Mouse (Mus musculus) liver, adult 2 months (tissue): ENCODE data around the gene Srl. TPM values are rescaled to one million over a fixed set of nuclear protein-coding genes. Genes with fewer than 3 reads are reported as not detected.
"Not testable (repeated sequence)": the region's sequence is repeated elsewhere in the genome, so short reads cannot be mapped to it uniquely, and the experiment has no call there.

Source experiments
- DNase-seq: peaks from one replicate; pipeline ENCODE4 v3.0.0-alpha.2; 2011; ENCODE audit warnings: low read depth, low spot score; ENCODE audit errors: extremely low read depth
- H3K27ac ChIP-seq: fragments of 200-500 bp; replicated peaks from 2 replicates; pipeline ENCODE4 v1.5.1; 2012; ENCODE audit warnings: low read depth, mild to moderate bottlenecking, control low read depth, inconsistent platforms, low read length; ENCODE audit not compliant: insufficient read depth
- H3K27me3 ChIP-seq: fragments of 200-500 bp; 2 replicates; pipeline ENCODE4 v1.6.1; 2012; ENCODE audit warnings: mild to moderate bottlenecking, moderate library complexity, low read length, inconsistent platforms; ENCODE audit not compliant: control insufficient read depth, insufficient read depth
- H3K36me3 ChIP-seq: fragments of 200-500 bp; 2 replicates; pipeline ENCODE4 v1.6.1; 2012; ENCODE audit warnings: low read length, inconsistent platforms; ENCODE audit not compliant: control insufficient read depth, insufficient read depth
- H3K4me1 ChIP-seq: fragments of 200-500 bp; 2 replicates; pipeline ENCODE4 v1.6.1; 2011; ENCODE audit warnings: low read length; ENCODE audit not compliant: control insufficient read depth, insufficient read depth
- H3K4me3 ChIP-seq: fragments of 200-500 bp; 2 replicates; pipeline ENCODE4 v1.5.1; 2011; ENCODE audit warnings: low read depth, mild to moderate bottlenecking, control low read depth, low read length, moderate library complexity; ENCODE audit not compliant: insufficient read depth
- H3K79me2 ChIP-seq: fragments of 200-500 bp; 2 replicates; pipeline ENCODE4 v1.6.1; 2012; ENCODE audit warnings: inconsistent platforms, mild to moderate bottlenecking, low read length, moderate library complexity; ENCODE audit not compliant: control insufficient read depth, insufficient read depth
- H3K9ac ChIP-seq: fragments of 200-500 bp; 2 replicates; pipeline ENCODE4 v1.6.1; 2012; ENCODE audit warnings: low read depth, mild to moderate bottlenecking, control low read depth, inconsistent platforms, low read length
- CTCF ChIP-seq: fragments of 200-500 bp; IDR thresholded peaks from 2 replicates; pipeline ENCODE4 v1.5.1; 2011; ENCODE audit warnings: low read depth, low read length, control low read depth
- POLR2A ChIP-seq: fragments of 200-500 bp; IDR thresholded peaks from 2 replicates; pipeline ENCODE4 v1.6.1; 2011; ENCODE audit warnings: low read length, control low read depth; ENCODE audit not compliant: insufficient read depth; ENCODE audit errors: extremely low read depth
- WGBS: fragments of 180-500 bp; shearing (Covaris S2); methylation state at CpG from one replicate; pipeline ENCODE4 v1.1.7; 2018; 5-methylcytosine and 5-hydroxymethylcytosine counted together
- polyA plus RNA-seq: library from polyadenylated mRNA; depleted of rRNA; stranded (reverse); fragments of >200 nt; gene quantifications from 2 replicates; pipeline ENCODE4 v1.2.3, GENCODE M21; 2012
- total RNA-seq: library from RNA; depleted of rRNA; stranded (reverse); fragments of >200 nt; gene quantifications from 2 replicates; pipeline ENCODE4 v1.2.3, GENCODE M21; 2014

Gene Srl
- total and polyA plus RNA-seq, 2 experiments = 0.50 to 2.1 TPM

GRCm38 (mm10) chr16:4584438-4584837 lies 42.8 kb upstream of the Srl start:
- H3K27me3 ChIP-seq = no peaks in the 10 kb centered on the region
- H3K9ac ChIP-seq = no peak overlapping the region
- no peak for TF ChIP-seq POLR2A
- no peak for TF ChIP-seq CTCF
- peaks cover 5% of the 10 kb centered on the region for H3K4me1 ChIP-seq
- no peak overlapping the region for H3K27ac ChIP-seq
- no peak for DNase-seq
- no peaks in the 10 kb centered on the region for H3K36me3 ChIP-seq
- 73% methylated on average over 5 of the region's 5 CpGs for WGBS
- no peaks in the 10 kb centered on the region for H3K79me2 ChIP-seq
- no peak overlapping the region for H3K4me3 ChIP-seq

GRCm38 (mm10) chr16:4583807-4584206 lies 42.2 kb upstream of the Srl start:
- H3K4me1 ChIP-seq = peaks cover 5% of the 10 kb centered on the region
- H3K36me3 ChIP-seq = no peaks in the 10 kb centered on the region

DNA sequence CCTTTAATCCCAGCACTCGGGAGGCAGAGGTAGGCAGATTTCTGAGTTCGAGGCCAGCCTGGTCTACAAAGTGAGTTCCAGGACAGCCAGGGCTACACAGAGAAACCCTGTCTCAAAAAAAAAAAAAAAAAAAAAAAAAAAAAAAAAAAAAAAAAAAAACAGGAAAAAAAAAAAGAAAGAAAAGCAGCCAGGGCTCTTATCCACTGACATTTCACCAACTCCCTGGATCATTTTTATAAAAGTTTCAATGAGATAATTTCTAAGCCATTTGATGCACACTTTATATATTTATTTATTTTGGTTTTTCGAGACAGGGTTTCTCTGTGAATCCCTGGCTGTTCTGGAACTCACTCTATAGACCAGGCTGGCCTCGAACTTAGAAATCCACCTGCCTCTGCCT lies 39.6 kb upstream of the Srl start:
- H3K79me2 ChIP-seq, H3K4me3 ChIP-seq, H3K36me3 ChIP-seq, H3K4me1 ChIP-seq, H3K27me3 ChIP-seq, DNase-seq, H3K9ac ChIP-seq, H3K27ac ChIP-seq: not testable (repeated sequence)
- WGBS = 92% methylated on average over 4 of the region's 4 CpGs

More at GRCm38 (mm10) chr16:4583807-4584206, 42.2 kb upstream of the Srl start:
- Histone ChIP-seq H3K9ac (no peak overlapping the region), H3K79me2 (no peaks in the 10 kb centered on the region), H3K27me3 (no peaks in the 10 kb centered on the region), H3K4me3 (no peak overlapping the region), H3K27ac (no peak overlapping the region)
- WGBS = 75% methylated on average over 3 of the region's 3 CpGs
- no peak for DNase-seq
- no peak for TF ChIP-seq CTCF
- TF ChIP-seq POLR2A = no peak

GRCm38 (mm10) chr16:4578630-4579029 lies 37.0 kb upstream of the Srl start:
- H3K4me1 ChIP-seq = no peaks in the 10 kb centered on the region
- no peaks in the 10 kb centered on the region for H3K79me2 ChIP-seq
- no peak overlapping the region for H3K27ac ChIP-seq
- DNase-seq = no peak
- no peaks in the 10 kb centered on the region for H3K27me3 ChIP-seq
- no peaks in the 10 kb centered on the region for H3K36me3 ChIP-seq
- no peak overlapping the region for H3K9ac ChIP-seq
- TF ChIP-seq CTCF = no peak
- no peak for TF ChIP-seq POLR2A
- WGBS = 69% methylated on average over 7 of the region's 7 CpGs
- H3K4me3 ChIP-seq = no peak overlapping the region

DNA sequence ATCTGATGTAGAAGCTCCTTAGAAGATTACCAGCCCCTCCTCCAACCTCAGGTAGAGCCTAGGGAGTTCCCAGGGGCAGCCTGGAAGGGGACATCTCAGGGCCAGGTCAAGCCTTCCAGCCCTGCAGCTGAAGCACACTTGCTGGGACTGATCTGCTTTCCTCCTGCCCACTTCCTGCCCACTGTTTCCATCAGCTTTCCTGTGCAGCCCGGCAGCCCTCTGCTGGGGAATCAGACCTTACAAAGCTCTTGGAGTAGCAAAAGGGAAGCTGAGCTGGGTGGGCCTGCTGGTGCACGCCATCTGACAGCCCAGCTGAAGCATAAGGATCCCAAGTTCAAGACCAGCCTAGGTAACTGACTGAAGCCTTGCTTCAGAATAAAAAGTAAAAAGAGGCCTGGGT lies 35.3 kb upstream of the Srl start:
- Histone ChIP-seq H3K36me3 (no peaks in the 10 kb centered on the region), H3K27ac (no peak overlapping the region), H3K4me3 (no peak overlapping the region), H3K79me2 (no peaks in the 10 kb centered on the region), H3K9ac (no peak overlapping the region), H3K4me1 (no peaks in the 10 kb centered on the region), H3K27me3 (no peaks in the 10 kb centered on the region)
- WGBS = 75% methylated on average over 2 of the region's 2 CpGs
- no peak for DNase-seq
- TF ChIP-seq CTCF (no peak), POLR2A (no peak)

DNA sequence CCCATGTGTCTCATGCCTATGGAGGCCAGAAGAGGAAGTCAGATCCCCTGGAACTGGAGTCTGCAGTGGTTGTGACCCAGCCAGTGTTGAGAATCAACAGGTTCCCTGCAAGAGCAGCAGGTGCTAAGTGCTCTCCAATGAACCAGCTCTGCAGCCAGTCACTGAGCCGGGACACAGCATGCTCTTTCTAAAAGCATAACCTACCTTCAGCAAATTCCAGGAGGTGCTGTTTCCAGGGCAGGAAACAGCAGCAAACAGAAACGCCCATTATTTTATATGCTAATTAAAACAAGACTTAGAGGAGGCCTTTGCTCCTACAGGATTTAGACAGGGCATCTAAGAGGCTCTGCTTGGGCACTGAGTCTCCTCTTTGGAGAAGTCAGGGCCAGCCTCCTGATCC lies 34.4 kb upstream of the Srl start:
- WGBS = 80% methylated on average over 2 of the region's 2 CpGs
- no peaks in the 10 kb centered on the region for H3K4me1 ChIP-seq
- no peak overlapping the region for H3K4me3 ChIP-seq
- H3K36me3 ChIP-seq = no peaks in the 10 kb centered on the region
- no peaks in the 10 kb centered on the region for H3K79me2 ChIP-seq
- no peak overlapping the region for H3K27ac ChIP-seq
- TF ChIP-seq CTCF (no peak), POLR2A (no peak)
- H3K9ac ChIP-seq = no peak overlapping the region
- H3K27me3 ChIP-seq = no peaks in the 10 kb centered on the region
- no peak for DNase-seq

- DNase-seq = no peak
- Histone ChIP-seq H3K27me3 (no peaks in the 10 kb centered on the region), H3K27ac (no peak overlapping the region), H3K36me3 (no peaks in the 10 kb centered on the region), H3K4me3 (no peak overlapping the region), H3K9ac (no peak overlapping the region), H3K79me2 (no peaks in the 10 kb centered on the region), H3K4me1 (no peaks in the 10 kb centered on the region)
- no peak for TF ChIP-seq CTCF
- no peak for TF ChIP-seq POLR2A
- WGBS = 91% methylated on average over 4 of the region's 4 CpGs
Measured at GRCm38 (mm10) chr16:4570737-4571136, 29.1 kb upstream of the Srl start.
